10 mouse cellular contexts compared by ENCODE assay signal in genomic region chr1:51821701-51822495, GRCm38 (mm10).
DNase-seq lines count a peak whose midpoint lies in the region; ATAC-seq and TF ChIP-seq lines count a peak whose summit lies in the region.
"Had no signal": no experiment of that assay in that cellular context is flagged by ENCODE, and none has a peak within 500 bp of the region (broad histone marks: within the 10 kb centered on the region; RNA-seq: fewer than 3 reads in every experiment).

No protein-coding gene starts in this region.

- H3K9me3 ChIP-seq in heart, embryonic 11.5 days (replicated peaks; ENCODE audit: control insufficient read depth, low read length) = no peaks in the 10 kb centered on the region
- H3K9me3 ChIP-seq in lung, postnatal 0 days (ENCODE audit: low read length) = no peaks in the 10 kb centered on the region
- no peaks in the 10 kb centered on the region for H3K9me3 ChIP-seq in kidney, embryonic 14.5 days (ENCODE audit: control insufficient read depth, low read length)
- H3K9me3 ChIP-seq in stomach, embryonic 15.5 days = no peaks in the 10 kb centered on the region

- no peak overlapping the region for H3K27ac ChIP-seq in heart, embryonic 11.5 days (ENCODE audit: low read depth, low read length)
- H3K27ac ChIP-seq in lung, postnatal 0 days (ENCODE audit: low read length) = no peak overlapping the region
- H3K27ac ChIP-seq in kidney, embryonic 14.5 days (ENCODE audit: low read depth, low read length) = no peak overlapping the region
- peak overlapping the region; percentile 49; the same call in 1 of the 2 replicates for H3K27ac ChIP-seq in stomach, embryonic 15.5 days

- no peak overlapping the region for H3K9ac ChIP-seq in heart, embryonic 11.5 days (ENCODE audit: low read depth, low read length)
- no peak overlapping the region for H3K9ac ChIP-seq in lung, postnatal 0 days (replicated peaks; ENCODE audit: low read depth)
- H3K9ac ChIP-seq in kidney, embryonic 14.5 days (ENCODE audit: low read depth, low read length) = no peak overlapping the region
- no peak overlapping the region for H3K9ac ChIP-seq in stomach, embryonic 15.5 days

- 84% methylated on average over 13 of the region's 13 CpGs for whole genome bisulfite sequencing in heart, embryonic 11.5 days (ENCODE audit: insufficient replicate concordance)
- 61% methylated on average over 13 of the region's 13 CpGs for WGBS in lung, postnatal 0 days
- 58% methylated on average over 13 of the region's 13 CpGs for WGBS in kidney, embryonic 14.5 days
- WGBS in stomach, embryonic 15.5 days = 58% methylated on average over 13 of the region's 13 CpGs

- peaks cover 4% of the 10 kb centered on the region for H3K4me1 ChIP-seq in heart, embryonic 11.5 days (ENCODE audit: control insufficient read depth, insufficient read depth, low read length)
- H3K4me1 ChIP-seq in lung, postnatal 0 days (ENCODE audit: insufficient read depth, low read depth, low read length) = peaks cover 13% of the 10 kb centered on the region
- H3K4me1 ChIP-seq in kidney, embryonic 14.5 days (ENCODE audit: control insufficient read depth, insufficient read depth, low read length) = 0 out of 2 replicates have a peak, but pooled peaks cover 4% of the 10 kb centered on the region
- peaks cover 11% of the 10 kb centered on the region; the same call in 1 of the 2 replicates for H3K4me1 ChIP-seq in stomach, embryonic 15.5 days

- TF ChIP-seq CTCF in lung, postnatal 0 days (IDR thresholded peaks at IDR 0.05) = no peak

- no peak for TF ChIP-seq EP300 in lung, postnatal 0 days (IDR thresholded peaks at IDR 0.05)

- H3K4me3 ChIP-seq in heart, embryonic 11.5 days (ENCODE audit: low read depth, low read length) = no peak overlapping the region
- H3K4me3 ChIP-seq in lung, postnatal 0 days (ENCODE audit: low read depth, low read length) = no peak overlapping the region
- H3K4me3 ChIP-seq in kidney, embryonic 14.5 days (ENCODE audit: low read length) = no peak overlapping the region
- no peak overlapping the region for H3K4me3 ChIP-seq in stomach, embryonic 15.5 days (replicated peaks)

- no peaks in the 10 kb centered on the region for H3K36me3 ChIP-seq in heart, embryonic 11.5 days (ENCODE audit: control insufficient read depth, insufficient read depth, low read length)
- no peaks in the 10 kb centered on the region for H3K36me3 ChIP-seq in lung, postnatal 0 days (ENCODE audit: insufficient read depth, low read length)
- H3K36me3 ChIP-seq in kidney, embryonic 14.5 days (ENCODE audit: control insufficient read depth, insufficient read depth, low read length) = peaks cover 3% of the 10 kb centered on the region; the same call in 1 of the 2 replicates
- H3K36me3 ChIP-seq in stomach, embryonic 15.5 days = peaks cover 2% of the 10 kb centered on the region; the same call in 1 of the 2 replicates

- peak; percentile 79 for DNase-seq in heart, adult 11 months
- peak; percentile 19 for DNase-seq in lung, postnatal 0 days (ENCODE audit: low spot score)
- DNase-seq in lung, postnatal 4 days = no peak
- no peak for DNase-seq in layer of hippocampus, adult 18-20 months (ENCODE audit: low spot score in 2 of 2)
- DNase-seq in retina, postnatal 1 day = no peak
- DNase-seq: adrenal gland, adult 8-10 months; cerebellum, adult 11-12 months had no signal

- no peak for ATAC-seq in heart, embryonic 11.5 days (replicated peaks; ENCODE audit: insufficient number of reproducible peaks, low FRiP score, low TSS enrichment)
- ATAC-seq in lung, postnatal 0 days = no peak
- ATAC-seq in kidney, embryonic 14.5 days (ENCODE audit: low FRiP score, low TSS enrichment) = 0 out of 2 replicates have a peak, but pooled peaks have one; percentile 39
- ATAC-seq in stomach, embryonic 15.5 days (ENCODE audit: insufficient read depth, low FRiP score, low read depth) = no peak

- H3K4me2 ChIP-seq in heart, embryonic 11.5 days = no peak overlapping the region
- no peak overlapping the region for H3K4me2 ChIP-seq in lung, postnatal 0 days (replicated peaks; ENCODE audit: low read depth, low read length)
- H3K4me2 ChIP-seq in kidney, embryonic 14.5 days (replicated peaks; ENCODE audit: low read depth, low read length) = no peak overlapping the region
- no peak overlapping the region for H3K4me2 ChIP-seq in stomach, embryonic 15.5 days

- no peaks in the 10 kb centered on the region for H3K27me3 ChIP-seq in heart, embryonic 11.5 days (ENCODE audit: control insufficient read depth, insufficient read depth, low read length)
- H3K27me3 ChIP-seq in lung, postnatal 0 days (replicated peaks; ENCODE audit: insufficient read depth, low read length) = no peaks in the 10 kb centered on the region
- no peaks in the 10 kb centered on the region for H3K27me3 ChIP-seq in kidney, embryonic 14.5 days (ENCODE audit: control insufficient read depth, insufficient read depth, low read length)
- H3K27me3 ChIP-seq in stomach, embryonic 15.5 days (replicated peaks) = no peaks in the 10 kb centered on the region

Comparison
In these comparisons a context has a peak if more than half of its experiments do, and no peak if none do; other contexts are left out.
1. DNase-seq: peak in heart, adult 11 months (single experiment) and lung, postnatal 0 days (single experiment); none in lung, postnatal 4 days (0 of 2), layer of hippocampus, adult 18-20 months (0 of 2) and retina, postnatal 1 day (single experiment).